Mouse (Mus musculus) cerebral cortex, adult 2 months (tissue): ENCODE measurements around the gene Serbp1.

ENCODE experiments used
- WGBS: fragments of 180-500 bp; shearing (Covaris S2); methylation state at CpG from one replicate; pipeline ENCODE4 v1.1.7; 2018; 5-methylcytosine and 5-hydroxymethylcytosine counted together

Gene Serbp1

DNA sequence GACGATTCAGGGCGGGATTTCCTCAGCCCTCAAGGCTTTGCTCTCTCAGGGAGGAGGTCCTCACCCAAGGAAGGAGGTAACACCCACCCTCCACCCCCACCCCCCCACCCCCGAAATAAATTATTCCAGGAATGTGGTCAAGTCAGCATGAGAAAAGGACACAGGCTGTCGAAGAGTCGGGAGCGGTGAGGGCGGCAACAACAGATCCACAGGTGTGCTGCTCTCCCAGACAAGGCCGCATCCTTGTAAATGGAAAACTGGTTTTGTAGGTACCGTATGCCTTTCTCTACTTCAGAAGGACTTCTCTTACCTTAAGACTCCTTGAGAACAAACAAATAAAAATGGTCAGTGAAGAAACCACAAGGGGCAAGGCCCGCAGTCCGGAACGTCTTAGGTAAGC lies at the start of gene Serbp1:
Serbp1 (plus strand) TSS at position 200 of the 400 bp plus-strand sequence.
- WGBS, result 43% methylated on average over 12 of the region's 12 CpGs

DNA sequence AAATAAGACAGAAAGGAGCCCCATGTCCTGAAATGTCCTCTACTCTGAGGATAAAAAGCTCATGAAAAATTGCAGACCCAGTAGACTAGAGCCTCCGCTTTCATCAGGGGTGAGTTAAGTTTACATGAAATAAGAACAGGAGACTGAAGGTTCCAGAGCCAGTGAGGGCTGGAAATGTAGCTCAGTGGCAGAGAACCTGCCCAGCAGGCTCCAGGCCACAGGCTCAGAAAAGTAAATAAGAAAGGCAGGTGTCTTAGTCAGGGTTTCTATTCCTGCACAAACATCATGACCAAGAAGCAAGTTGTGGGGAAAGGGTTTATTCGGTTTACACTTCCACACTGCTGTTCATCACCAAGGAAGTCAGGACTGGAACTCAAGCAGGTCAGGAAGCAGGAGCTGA lies 44.4 kb upstream of the Serbp1 start:
- WGBS, result 91% methylated on average over 2 of the region's 2 CpGs

DNA sequence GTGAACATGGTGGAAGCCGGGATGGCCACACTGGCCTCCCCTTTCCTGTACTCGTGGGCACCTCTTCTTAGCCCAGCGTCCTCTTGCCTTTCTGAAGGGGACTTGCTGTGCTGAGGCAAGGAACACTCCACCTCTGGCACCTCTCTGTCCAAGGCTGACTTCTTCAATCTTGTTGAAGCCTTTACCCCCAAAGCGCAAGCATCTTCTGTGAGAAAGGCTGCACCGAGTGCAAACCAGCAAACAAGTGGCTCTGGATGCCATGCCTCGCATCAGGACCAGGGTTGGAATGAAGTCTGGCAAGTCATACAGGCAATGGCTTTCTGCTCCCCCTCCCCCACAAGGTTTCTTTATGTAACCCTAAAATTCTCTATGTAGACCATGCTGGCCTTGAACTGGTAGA lies 43.4 kb upstream of the Serbp1 start:
- 92% methylated on average over 6 of the region's 6 CpGs for WGBS

DNA sequence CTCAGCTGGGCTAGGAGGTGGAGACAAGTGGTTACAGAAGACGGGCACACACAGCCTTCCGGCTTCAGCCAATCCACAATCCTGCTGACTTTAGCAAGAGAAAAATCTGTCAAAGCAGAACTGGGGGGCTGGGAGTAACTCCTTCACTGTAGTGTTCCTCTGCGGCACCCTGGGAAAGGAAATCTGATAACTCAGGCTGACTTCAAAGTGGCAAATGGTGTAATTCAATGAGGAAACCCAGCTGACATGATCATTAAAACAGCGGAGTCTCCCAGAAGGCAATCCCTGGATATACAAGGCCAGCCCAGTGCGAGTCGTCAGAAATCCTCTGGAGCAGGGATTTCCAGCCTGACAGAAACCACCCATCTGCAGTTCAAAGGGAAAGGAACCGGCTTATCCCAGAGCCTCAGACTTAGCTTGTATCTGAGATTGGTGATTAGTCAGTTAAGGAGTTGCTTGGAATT lies 42.8 kb upstream of the Serbp1 start:
- 46% methylated on average over 7 of the region's 7 CpGs for WGBS

DNA sequence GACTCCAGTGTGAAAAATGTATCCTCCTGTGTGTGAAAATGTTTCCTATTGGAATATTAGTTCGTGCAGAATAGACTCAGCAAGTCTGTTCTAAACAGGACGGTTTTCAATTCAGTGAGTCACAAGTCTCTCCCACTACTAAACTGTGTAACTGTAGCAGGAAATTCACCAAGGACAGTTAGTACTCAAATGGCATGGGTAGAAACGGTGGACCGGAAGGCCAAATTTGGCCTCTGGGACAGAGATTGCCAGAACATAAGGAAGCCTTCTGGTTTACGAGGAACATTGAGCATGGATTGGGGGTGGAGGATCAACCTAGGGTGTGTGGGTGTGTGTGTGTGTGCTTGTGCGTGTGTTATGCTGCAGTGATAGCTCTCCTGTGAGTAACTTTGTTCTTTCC lies 41.2 kb upstream of the Serbp1 start:
- WGBS, result 63% methylated on average over 6 of the region's 6 CpGs

DNA sequence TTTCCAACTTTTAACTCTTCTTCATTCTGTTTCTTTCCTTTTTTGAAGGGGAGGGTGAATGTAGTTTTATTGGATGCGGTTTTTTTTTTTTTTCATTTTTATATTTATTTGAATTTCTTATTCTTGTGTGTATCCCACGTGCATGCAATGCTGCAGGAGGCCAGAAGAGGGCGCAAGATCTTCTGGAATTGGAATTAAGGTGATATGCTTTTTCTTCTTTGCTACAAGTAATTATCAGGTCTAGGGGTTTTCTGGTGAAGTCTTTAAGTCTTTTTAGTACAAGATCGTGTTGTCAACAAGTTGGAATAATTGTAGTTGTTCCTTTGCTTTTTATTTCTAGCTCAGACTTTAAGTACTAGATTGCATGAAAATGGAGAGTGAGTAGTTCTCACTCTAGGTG lies 39.9 kb upstream of the Serbp1 start:
- 32% methylated on average over 4 of the region's 4 CpGs for whole genome bisulfite sequencing

DNA sequence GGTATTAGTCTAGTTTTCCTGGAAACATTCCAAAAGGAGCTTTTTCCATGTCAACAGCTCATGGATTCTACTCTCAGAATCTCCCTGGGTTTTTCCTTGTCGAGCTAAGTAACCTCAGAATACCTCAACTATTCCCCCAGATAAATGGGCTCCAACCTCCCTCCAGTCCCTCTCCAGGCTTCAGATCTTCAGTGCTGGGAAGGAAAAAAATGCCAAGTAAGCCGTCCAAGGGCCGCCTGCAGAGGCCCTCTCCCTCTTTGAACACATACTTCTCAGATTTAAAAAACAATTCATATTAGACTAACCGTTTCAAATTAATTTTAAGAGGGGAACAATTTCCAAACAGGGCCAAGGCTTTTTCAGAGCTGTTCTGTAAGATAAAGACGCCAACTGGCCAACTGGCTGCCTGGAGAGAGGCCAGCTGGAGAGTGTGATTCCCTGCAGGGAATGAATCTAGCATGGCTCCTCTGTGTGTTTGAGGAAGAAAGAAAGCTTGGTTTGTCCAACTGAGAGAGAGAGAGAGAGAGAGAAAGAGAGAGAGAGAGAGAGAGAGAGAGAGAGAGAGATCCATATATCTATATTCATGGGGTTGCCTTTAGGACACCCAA lies 37.2 kb upstream of the Serbp1 start:
- WGBS, result 33% methylated on average over 5 of the region's 5 CpGs

DNA sequence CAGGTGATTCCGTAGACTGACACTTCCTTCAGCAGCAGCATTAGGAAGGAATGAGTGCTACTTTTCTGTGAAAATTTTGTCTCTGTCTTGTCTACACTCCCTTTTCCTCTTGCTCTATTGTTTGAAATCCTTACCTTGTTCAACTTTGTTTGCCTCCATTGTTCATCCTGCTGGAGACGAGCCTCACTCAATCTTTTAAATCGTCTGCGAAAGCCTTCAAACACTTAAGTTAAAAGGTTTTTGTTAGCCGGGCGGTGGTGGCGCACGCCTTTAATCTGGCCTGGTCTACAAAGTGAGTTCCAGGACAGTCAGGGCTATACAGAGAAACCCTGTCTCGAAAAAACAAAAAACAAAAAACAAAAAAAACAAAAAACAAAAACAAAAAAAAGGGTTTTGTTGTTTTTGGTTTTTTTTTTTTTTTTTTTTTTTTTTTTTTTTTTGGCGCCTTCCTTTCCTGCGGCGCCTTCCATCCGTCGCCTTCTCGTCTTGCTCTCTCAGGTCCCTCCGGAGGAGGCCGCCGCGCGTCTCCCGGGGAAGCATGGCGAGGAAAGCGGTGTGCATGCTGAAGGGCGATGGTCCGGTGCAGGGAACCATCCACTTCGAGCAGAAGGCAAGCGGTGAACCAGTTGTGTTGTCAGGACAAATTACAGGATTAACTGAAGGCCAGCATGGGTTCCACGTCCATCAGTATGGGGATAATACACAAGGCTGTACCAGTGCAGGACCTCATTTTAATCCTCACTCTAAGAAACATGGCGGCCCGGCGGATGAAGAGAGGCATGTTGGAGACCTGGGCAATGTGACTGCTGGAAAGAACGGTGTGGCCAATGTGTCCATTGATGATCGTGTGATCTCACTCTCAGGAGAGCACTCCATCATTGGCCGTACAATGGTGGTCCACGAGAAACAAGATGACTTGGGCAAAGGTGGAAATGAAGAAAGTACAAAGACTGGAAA lies 32.6 kb upstream of the Serbp1 start:
- WGBS, result 81% methylated on average over 35 of the region's 35 CpGs

DNA sequence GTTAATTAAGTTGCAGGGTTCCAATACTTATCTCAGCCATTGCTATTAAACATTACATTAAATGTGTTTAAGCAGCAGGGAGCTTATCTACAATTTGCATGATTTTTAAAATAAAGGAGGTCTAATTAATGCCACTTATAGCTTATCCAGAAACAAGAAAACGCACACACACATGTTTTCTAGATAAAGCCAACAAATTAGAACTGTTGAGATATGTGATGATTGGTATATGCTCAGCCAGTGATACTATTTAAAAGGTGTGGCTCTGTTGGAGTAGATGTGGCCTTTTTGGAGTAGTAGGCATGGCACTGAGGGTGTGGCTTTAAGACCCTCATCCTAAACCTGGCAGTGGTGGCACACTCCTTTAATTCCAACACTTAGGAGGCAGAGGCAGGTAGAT lies 25.6 kb upstream of the Serbp1 start:
- WGBS, result 88% methylated on average over 1 of the region's 1 CpGs

DNA sequence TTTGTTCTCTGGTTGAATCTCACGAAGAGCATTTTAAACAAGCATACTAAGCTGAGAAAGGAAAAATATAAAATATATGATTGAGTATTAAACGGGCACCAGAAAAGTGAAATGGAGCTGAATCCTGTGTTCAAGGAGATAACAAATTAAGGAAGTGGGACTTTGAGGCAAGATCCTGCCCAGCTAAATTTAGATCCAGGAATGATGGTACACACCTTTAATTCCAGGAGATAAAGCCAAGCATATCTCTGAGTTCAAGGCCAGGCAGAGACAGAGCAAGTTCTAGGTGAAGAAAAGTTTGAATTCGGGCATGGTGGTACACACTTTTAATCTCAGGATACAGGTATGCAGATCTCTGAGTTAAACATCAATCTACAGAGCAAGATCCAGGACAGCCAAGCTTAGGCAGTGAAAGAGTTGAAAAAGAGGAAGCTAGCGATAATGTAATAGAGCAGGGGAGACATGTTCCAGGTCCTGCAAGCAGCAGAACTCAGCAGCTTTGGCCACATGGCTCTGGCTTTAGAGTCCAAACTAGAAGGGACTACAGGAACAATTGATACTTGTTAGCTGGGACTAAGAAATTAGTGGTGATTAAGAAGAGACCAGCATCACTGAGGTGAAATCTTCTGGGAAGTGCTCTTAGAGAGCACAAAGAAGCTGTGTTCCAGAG lies 24.4 kb upstream of the Serbp1 start:
- WGBS, result 91% methylated on average over 4 of the region's 4 CpGs

DNA sequence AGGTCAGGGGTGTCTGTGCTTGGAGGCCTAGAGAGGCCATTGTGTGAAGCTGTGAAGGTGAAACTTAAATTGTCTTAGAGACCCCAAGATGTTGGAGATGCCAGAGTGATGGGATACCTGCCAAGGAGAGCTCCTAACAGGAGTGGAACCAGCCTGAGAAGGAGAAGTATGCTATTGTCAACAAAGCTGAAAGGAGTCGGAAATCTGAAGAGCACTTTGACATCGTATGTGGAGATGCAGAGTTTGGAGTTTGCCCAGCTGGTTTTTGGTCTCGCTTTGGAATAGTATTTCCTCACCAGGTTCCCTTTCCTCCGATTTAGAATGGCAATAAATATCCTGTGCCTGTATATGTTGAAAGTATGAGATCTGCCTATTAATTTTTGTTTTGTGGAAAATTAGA lies 20.6 kb upstream of the Serbp1 start:
- WGBS, result 85% methylated on average over 4 of the region's 4 CpGs

DNA sequence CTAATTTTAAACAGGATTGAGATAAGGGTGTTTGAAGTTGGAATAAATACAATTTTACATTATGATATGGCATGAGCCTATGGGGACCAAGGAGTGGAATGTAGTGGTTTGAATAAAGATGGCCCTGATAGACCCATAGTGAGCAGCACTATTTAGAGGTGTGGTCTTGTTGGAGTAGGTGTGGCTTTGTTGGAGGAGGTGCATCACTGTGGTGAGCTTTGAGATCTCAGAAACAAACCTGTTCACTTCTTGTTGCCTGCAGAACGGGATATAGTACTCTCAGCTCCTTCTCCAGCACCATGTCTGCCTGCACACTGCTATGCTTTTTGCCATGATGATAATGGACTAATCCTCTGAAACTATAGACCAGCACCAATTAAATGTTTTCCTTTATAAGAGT lies 20.1 kb upstream of the Serbp1 start:
- WGBS, result 96% methylated on average over 1 of the region's 1 CpGs

DNA sequence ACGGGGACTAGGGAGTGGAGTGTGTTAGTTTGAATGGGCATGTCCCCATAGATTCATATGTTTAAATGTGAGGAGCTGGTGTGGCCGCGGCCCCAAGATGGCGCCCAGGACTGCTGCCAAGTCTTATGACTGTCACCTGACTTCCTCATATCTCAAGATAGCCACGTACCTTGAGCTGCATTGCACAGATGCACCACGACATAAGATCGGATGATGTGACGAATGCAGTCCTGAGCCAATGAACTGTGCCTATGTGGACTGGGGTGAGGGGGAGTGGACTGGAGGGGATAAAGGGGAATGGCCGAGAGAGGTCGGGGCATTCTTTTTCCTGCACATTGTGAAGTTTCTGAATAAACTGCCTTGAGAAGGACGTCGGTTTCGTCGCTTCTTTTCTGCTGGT lies 18.0 kb upstream of the Serbp1 start:
- 92% methylated on average over 14 of the region's 14 CpGs for WGBS

DNA sequence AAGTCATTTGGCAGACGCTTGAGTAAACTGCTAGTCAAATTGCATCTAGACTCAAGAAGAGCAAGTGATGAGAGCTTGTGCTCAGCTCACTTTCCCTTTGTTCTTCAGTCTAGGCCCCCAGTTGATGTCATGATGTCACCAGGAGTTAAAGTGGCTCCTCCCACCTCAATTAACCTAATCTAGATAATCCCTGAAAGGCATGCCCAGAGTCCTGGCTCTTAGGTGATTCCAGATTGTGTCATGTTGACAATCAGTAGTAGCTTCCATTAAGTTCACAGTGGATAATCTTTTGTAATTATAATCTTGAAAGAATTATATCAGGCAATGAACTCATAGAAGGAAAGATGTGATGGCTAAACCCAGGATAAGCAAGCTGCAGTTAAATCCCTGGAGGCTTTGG lies 14.9 kb upstream of the Serbp1 start:
- 85% methylated on average over 1 of the region's 1 CpGs for WGBS

DNA sequence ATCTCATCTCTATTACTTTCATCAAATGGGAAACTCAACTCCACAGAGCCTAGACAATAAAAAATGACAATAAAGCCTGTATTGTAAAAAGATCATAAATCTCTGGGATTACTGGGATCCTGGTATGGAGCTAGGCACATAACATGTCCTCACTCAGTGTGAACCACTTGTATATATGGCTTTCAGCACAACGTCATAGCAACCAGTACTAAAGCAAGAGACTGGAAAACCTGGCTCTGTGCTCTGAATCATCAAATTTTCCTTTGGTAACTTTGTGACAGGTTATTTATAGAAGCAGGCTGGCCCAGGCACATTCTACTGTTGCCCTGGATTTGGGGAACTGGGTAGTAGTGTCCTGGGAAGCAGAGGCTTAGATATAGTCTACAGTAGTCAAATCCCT lies 14.5 kb upstream of the Serbp1 start:
- WGBS, result 46% methylated on average over 1 of the region's 1 CpGs

DNA sequence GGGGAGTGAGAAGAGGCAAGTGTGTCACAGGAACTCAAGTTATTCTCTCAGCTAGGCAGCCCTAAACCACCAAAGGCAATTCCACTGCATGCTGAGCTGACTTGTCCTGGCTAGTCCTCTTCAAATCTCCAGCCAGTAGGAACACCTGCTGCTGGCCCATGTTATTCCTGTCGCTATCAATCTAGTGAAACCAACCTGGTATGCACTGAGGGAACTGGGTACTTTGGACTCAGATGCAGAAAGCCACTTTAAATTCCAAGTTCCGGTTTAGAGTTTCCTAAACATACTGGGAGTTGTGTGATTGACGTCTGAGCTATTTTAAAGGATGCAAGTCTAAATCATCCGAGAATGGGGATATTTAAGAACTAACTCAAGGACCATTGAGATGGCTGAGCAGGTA lies 11.7 kb upstream of the Serbp1 start:
- 71% methylated on average over 4 of the region's 4 CpGs for WGBS

DNA sequence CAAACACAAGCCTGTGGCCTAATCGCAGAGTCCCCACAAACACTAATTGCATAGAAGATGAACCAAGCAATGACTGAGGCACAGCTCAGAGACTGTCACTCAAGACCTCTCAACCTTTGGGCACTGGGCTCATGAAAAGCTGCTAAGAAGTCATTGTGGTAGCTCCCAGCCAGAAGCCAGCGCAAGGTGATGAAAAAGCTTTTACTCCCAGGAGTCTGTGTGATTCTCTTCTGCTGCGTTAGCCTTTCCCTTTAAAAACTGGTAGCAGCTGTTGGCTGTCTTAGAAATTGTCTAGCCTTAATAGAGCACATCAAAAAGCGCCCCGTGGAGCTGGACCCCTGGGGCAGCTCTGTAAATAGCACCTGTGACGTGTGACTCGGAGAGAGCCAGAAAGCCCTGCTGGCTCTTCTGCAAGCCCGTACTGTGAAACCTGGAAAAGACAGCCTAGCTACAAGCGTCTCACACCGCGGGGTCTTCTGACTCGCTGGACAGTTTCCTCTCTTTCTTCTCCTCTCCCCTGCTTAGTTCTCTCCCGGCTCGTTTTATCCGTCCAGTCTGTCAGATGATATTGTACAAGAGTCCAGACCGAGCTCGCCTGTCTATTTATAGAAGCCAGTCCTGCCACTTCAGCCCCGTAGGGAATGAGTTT lies 9.4 kb upstream of the Serbp1 start:
- 8% methylated on average over 18 of the region's 18 CpGs for WGBS

DNA sequence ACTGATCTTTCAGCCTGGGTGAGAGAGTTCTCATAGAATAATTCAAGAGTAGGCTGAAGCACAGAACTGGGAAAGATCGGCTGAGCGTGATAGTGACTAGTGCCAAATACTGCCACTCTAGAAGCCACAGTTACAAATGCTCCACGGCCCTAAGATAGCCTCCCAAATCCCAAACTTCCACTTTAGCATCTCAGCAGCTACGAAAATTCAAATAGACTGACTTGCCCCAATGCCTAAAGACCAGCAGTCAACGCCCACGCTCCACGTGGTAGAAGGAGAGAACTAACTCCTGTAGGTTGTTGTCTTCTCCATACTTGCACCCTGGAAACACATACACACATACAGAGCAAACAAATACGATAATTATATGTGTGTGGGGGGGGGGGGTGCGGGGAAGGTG lies 8.5 kb upstream of the Serbp1 start:
- 35% methylated on average over 9 of the region's 9 CpGs for WGBS

DNA sequence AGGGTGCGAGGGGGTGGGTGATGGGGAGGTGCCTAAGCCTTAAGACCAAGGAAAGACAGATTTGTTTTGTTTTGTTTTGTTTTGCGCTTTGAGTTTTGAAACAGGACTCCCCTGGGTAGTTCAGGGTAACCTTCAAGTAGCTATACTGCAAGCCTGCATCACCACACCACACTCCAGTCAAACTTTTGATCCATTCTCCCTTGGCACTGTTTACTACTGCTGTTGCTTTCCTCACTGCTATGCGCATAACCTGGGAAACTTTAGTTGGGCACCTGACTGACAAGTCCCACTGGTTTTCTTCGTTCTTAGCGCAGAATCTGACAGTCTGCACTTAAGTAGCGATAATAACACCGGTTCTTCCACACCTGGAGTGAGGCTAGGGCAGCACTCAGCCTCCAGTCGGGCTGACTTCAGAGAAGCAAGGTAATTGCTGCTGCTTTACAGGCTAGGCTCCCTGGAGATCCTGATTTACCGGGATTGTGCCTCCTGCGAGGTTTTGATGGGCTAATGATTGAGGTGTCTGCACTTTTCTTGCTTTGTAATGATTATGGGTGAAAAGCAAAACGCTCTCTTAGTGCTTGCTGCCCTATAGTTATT lies 8.0 kb upstream of the Serbp1 start:
- WGBS, result 33% methylated on average over 11 of the region's 11 CpGs

DNA sequence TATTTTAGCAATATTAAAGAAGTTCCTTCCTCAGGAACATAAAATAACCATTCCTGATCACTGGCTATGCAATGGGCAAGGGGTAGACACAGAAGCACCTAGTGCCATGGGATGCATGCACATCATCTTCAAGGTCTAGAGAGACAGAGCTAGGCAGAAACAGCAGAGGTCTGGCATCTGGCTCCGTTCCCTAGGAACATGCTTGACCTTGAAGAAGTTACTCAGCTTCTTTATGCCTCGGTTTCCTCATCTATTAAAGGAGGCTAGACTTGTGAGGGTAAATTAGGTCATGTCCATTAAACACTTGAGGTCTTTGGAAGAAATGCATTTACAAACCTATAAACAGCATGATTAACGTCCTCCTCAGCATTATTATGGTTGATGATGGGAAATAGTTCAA lies 2.3 kb upstream of the Serbp1 start:
- WGBS, result 92% methylated on average over 3 of the region's 3 CpGs

DNA sequence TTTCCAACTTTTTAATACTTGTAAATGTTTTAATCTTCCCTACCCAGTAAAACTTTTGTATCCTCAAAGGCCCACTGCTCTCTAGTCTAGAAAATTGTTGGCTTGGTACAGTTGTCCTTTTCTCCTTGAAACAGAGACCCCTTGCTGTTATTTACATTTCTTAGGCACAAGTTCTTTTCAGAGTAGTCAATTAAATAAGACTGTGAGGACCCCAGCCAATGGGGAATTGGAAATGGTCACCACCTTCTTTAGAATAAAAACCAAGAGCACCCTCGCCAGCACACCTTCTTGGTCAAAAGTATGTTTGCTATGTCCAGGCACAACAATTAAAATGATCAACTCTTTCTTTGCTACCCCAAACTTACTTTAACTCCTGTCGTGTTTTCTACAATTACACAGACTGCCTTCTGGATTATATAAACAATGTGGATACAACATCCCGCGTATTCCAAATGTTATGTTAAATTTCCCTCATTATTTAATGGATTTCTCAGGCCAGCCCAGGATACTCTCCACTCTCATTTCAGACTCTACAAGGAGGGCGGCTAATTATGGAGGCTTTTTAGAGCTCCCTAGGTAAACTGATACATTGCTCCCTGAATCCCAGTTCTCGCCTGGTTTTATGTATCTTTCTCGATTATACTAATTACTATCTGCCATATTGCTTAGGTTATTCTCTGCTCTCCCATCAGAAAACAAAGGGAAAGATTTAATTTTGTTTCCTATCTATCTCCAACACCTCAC lies 1.3 kb upstream of the Serbp1 start:
- WGBS, result 91% methylated on average over 7 of the region's 7 CpGs
